Mouse (Mus musculus) gastrocnemius, postnatal 14 days (tissue): ENCODE results near the gene Man1a2. TPM values are rescaled to one million over a fixed set of nuclear protein-coding genes. Genes with fewer than 3 reads are reported as not detected.

Experiments
- DNase-seq: peaks from one replicate; pipeline ENCODE4 v3.0.0; 2021; ENCODE audit warnings: mixed read lengths
- intact Hi-C: fragments of 180-260 bp; cut with DNase I; formaldehyde crosslinking; loops from one replicate; pipeline ENCODE4 v1.15.1; 2025; ENCODE audit warnings: low total_unique reads
- total RNA-seq, 2 experiments: library from RNA; stranded (reverse); gene quantifications; 2 replicates each; pipeline ENCODE4 v1.2.3; 2021

The Man1a2 gene
- total RNA-seq, 2 experiments from 2014 or later: 30.7 to 32.7 TPM

- intact Hi-C loops: no loop called here
- DNase-seq: no peak
Observed at GRCm38 (mm10) chr3:100522671-100523070, 162.6 kb downstream of the Man1a2 start.

GRCm38 (mm10) chr3:100521626-100522025, 163.7 kb downstream of the Man1a2 start:
- no peak for DNase-seq
- intact Hi-C loops: no loop called here

DNA sequence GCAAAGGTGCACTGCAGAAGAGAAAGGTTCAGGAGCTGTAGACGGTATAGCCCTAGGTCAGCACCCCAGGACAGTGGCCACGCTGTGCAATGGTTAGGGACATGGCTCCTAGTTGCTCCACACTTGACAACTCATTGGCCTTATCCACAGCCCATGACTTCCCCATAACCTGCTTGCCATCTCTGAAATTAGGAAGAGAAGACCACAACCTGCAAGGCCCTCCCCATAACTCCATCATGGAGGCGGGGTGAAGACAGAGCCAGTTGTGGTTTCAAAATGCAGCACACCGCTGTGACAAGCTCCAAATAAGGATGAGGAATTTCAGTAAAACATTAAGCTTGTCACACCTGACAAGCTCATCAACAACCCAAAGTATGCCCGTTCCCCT, 169.6 kb downstream of the Man1a2 start:
- DNase-seq: no peak
- intact Hi-C loops: no loop called here

DNA sequence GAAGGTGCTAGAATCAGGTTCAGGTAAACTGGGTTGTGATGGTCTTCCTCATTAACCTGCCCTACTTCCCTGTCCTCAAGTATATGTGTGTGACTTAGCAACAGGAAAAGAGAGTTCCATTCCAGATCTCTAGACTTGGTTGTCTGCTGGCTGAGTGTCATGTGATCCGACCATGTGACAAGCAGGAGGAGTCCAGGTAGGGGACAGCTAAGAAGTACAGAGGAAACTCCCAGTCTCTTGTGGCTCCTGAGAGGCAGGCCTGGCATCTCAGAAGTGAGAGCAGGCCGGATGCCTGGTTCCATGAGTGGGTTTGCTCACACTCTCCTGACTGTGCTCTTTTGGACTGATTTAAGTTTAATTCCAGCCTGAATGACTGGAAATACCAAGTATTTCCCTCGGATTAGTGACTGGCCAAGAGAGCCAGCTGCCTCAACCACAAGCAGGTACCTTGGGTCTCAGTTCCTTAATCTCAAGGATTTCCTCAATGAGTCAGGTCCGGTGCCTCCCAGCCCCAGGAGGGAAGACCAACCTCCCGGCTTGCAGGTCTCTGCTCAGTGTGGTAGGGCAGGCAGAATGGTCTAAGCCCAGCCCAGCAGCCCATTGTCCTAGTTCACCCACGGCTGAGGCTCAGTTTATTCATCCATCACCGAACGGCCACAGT, 170.1 kb downstream of the Man1a2 start:
- intact Hi-C loops: no loop called here

More for the DNA sequence above, 170.1 kb downstream of the Man1a2 start:
- no peak for DNase-seq

Other genes with a start within 250 kb of the Man1a2 start
- gene Tent5c, start 196.2 kb downstream of the Man1a2 start, total RNA-seq: 1 to 10 TPM; 5.4 to 5.6 TPM
- under 1 TPM; 0.31 to 0.94 TPM for gene Vtcn1, start 140.0 kb upstream of the Man1a2 start, total RNA-seq
- 1 to 10 TPM; 4.9 to 7.2 TPM for gene Trim45, start 236.7 kb upstream of the Man1a2 start, total RNA-seq